Mouse (Mus musculus): ENCODE measurements around the gene Atg101.
"Not testable (repeated sequence)": the region's sequence is repeated elsewhere in the genome, so short reads cannot be mapped to it uniquely, and the experiment has no call there.

The Atg101 gene

GRCm38 (mm10) chr15:101315832-101316231, 31.8 kb downstream of the Atg101 start:
- peak; percentile 90 for DNase-seq (ENCODE audit: low spot score)

- no peak for DNase-seq (ENCODE audit: low spot score)
These were observed 32.3 kb downstream of the Atg101 start for GRCm38 (mm10) chr15:101316279-101316912.

- no peak for DNase-seq (ENCODE audit: low spot score)
These were observed 33.1 kb downstream of the Atg101 start for GRCm38 (mm10) chr15:101316913-101317813.

GRCm38 (mm10) chr15:101317814-101318500, 33.9 kb downstream of the Atg101 start:
- DNase-seq (ENCODE audit: low spot score): no peak

- DNase-seq (ENCODE audit: low spot score): no peak
These were observed 35.1 kb downstream of the Atg101 start for GRCm38 (mm10) chr15:101318889-101319765.

GRCm38 (mm10) chr15:101320010-101320617, 36.0 kb downstream of the Atg101 start:
- DNase-seq (ENCODE audit: low spot score): no peak

GRCm38 (mm10) chr15:101320618-101321041, 36.6 kb downstream of the Atg101 start:
- peak; percentile 70 for DNase-seq (ENCODE audit: low spot score)

GRCm38 (mm10) chr15:101321126-101321525, 37.1 kb downstream of the Atg101 start:
- no peak for DNase-seq (ENCODE audit: low spot score)

GRCm38 (mm10) chr15:101322106-101322505, 38.0 kb downstream of the Atg101 start:
- DNase-seq (ENCODE audit: low spot score): no peak

GRCm38 (mm10) chr15:101322640-101323039, 38.6 kb downstream of the Atg101 start:
- no peak for DNase-seq (ENCODE audit: low spot score)

GRCm38 (mm10) chr15:101323511-101323910, 39.4 kb downstream of the Atg101 start:
- no peak for DNase-seq (ENCODE audit: low spot score)

- DNase-seq (ENCODE audit: low spot score): not testable (repeated sequence)
These were observed 40.3 kb downstream of the Atg101 start for GRCm38 (mm10) chr15:101324409-101324808.

GRCm38 (mm10) chr15:101325991-101326534, 42.0 kb downstream of the Atg101 start:
- no peak for DNase-seq (ENCODE audit: low spot score)

- DNase-seq (ENCODE audit: low spot score): peak; percentile 97
These were observed 43.2 kb downstream of the Atg101 start for GRCm38 (mm10) chr15:101327282-101327681.

GRCm38 (mm10) chr15:101328876-101329563, 44.9 kb downstream of the Atg101 start:
- DNase-seq (ENCODE audit: low spot score): no peak

GRCm38 (mm10) chr15:101329564-101329892, 45.5 kb downstream of the Atg101 start:
- DNase-seq (ENCODE audit: low spot score): no peak

GRCm38 (mm10) chr15:101331090-101331489, 47.0 kb downstream of the Atg101 start:
- DNase-seq (ENCODE audit: low spot score): peak; percentile 84

GRCm38 (mm10) chr15:101332370-101332769, 48.3 kb downstream of the Atg101 start:
- DNase-seq (ENCODE audit: low spot score): peak; percentile 61

- no peak for DNase-seq (ENCODE audit: low spot score)
These were observed 49.1 kb downstream of the Atg101 start for GRCm38 (mm10) chr15:101333165-101333564.

GRCm38 (mm10) chr15:101333648-101334047, 49.6 kb downstream of the Atg101 start:
- no peak for DNase-seq (ENCODE audit: low spot score)

Measured in urinary bladder, postnatal 14 days (tissue).